Mouse (Mus musculus): ENCODE measurements around the gene Foxd2.

DNA sequence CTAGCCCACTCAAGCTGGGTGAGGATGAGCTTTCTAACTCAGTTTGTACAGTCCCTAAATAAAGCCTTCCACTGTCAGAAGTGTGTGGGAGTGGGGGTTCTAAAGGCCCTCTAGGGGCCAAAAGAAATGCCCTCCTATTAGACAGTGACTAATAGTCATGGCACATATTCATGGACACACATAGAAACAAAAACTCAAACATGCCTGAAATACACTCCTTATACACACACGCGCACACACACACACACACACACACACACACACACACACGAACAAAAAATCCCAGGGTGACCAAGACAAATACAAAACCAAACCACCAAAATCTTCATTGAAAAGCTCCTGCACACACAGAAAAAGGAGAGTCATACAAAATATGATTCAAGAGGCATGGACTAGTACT, 3.2 kb downstream of the Foxd2 start:
- TF ChIP-seq MAX (IDR thresholded peaks at IDR 0.05; ENCODE audit: low read depth) (no peak), POLR2A (IDR thresholded peaks at IDR 0.05; ENCODE audit: insufficient read length, low read depth) (no peak), TCF12 (IDR thresholded peaks at IDR 0.05; ENCODE audit: insufficient read depth, poor library complexity, severe bottlenecking) (no peak), USF1 (IDR thresholded peaks at IDR 0.05; ENCODE audit: low read depth) (no peak), CEBPB (IDR thresholded peaks at IDR 0.05; ENCODE audit: insufficient read depth, poor library complexity, severe bottlenecking) (no peak), REST (IDR thresholded peaks at IDR 0.05; ENCODE audit: insufficient read depth, insufficient read length) (no peak)

Measured in myocyte (in vitro differentiated cells).